Mouse (Mus musculus) colon, adult 2 months (tissue): ENCODE measurements around the gene Bricd5. TPM values are rescaled to one million over a fixed set of nuclear protein-coding genes. Genes with fewer than 3 reads are reported as not detected.

Experiments
- polyA plus RNA-seq: library from polyadenylated mRNA; depleted of rRNA; stranded (reverse); fragments of >200 nt; gene quantifications from 2 replicates; pipeline ENCODE4 v1.2.3, GENCODE M21; 2012; rRNA removed

Gene Bricd5
- polyA plus RNA-seq, result 2.0 and 2.5 TPM in 2 replicates

DNA sequence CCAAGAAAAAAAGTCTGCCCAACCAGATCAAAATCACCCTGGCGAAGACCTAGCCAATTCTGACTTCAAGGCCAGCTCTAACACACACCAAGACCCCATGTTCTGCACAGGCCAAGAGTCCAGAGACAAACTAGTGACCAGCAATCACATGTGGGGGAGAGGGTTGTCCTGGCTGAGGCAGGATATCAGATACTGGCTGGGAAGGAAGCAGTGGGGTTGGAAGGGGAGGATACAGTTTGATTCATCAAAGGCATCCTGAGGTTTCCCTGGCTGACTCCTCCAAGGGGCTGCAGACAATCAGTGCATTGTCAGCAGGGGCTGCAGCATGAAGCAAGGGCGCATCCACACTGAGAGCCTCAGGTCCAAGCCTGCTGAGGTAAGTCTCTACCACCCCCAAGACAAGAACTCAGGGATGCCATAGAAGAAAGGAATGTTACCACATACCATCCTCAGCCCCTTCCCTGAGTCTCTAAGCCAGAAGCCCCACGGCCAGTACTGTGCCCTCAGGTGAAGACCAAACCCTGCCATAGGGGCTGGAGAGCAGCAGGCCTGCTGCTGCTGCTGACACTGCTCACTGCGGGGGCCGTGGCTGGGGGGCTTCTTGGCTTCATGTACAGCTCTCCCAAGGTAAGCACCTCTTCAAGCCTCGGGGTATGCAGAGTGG, at the start of gene Bricd5:
TSS of gene Bricd5 (plus strand) at position 273 of the 664 bp plus-strand sequence.

DNA sequence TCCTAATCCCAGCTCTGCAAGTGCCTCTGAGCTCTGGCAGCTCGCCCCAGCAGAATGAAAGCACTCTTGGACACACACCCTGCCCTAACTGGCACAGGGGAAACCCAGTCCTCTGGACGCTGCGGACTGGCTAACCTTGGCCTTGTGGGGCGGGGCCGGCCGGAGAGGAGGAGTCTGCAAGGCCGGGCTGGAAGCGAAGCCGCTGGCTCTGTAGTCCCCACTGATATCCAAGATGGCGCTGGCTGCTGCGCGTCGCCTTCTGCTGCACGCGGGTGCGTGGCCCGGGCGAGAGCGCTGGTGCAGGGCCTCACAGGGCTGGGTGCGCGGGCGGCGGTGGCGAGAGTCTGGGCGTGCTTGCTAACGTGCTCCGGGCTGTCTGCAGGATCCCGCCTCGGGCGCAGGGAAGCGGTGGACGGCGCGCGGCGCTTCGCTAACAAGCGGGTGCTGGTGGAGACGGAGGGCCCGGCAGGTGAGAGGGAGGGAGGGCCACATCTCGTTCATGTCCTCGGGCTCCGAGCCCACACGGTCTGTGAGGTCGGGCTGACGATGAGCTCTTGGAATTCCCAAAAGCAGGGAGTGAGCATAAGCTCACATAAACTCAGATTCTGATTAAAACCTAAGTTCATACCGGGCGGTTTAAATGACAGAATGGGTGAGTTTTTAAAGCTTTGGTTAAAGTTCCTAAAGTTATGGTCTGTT, 47.1 kb upstream of the Bricd5 start, which contains the start of gene Eci1:
TSS of gene Eci1 (plus strand) at position 171 of the 699 bp plus-strand sequence.

DNA sequence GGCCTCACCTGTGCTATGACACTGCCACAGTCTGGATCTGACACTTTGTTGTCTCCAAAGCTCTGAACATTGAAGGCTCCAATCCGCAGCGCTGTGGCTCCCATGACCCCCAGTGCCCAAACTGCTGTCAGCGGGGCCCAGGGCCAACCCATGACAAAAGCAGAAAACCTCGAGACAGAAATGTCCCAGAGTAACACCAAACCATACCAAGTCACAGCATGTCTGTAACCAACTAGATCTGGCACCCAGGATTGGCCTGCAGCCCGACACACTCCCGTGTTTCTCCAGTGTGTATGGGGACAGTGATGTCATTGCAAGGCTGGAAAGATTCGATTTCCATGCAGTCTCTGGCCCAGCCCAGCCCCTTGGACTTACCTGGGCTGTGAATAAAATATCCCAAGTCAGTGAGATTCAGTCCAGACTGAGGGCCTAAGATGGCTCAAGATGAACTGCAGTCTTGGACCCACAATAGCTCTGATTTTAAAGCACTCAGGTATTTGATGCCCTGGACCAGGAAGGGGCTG, 31.0 kb upstream of the Bricd5 start, which contains the start of gene Dnase1l2:
TSS of gene Dnase1l2 (minus strand) at position 474 of the 524 bp plus-strand sequence.

DNA sequence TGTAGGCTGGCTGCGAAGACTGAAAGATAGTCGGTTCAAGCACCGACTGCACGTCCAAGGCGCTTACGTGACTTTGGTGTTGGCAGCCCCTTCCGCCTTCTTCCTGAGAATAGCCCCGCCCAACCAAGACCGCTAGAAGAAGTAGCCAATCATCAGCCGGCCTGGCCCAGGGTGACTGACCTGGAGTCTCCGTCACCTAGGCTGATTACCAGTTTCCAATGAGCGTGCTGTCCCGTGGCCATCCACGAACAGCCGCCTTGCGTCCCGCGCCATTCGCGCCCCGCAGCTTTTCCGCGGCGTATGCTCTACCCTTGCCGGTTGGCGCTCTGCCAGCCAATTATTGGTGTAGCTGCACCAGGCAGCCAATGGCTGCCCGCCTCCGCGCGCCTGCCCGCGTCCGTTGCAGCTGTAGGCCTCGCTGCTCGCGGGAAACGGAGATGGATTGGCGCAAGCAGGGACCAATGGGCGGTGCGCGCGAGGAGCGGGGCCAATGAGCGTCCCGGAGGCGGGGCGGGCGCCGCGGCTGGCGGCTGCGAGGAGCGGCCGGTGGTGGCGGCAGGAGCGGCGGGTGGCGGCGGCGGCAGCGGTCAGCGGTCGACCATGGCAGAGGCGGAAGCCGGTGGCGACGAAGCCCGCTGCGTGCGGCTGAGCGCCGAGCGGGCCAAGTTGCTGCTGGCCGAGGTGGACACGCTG, 3.6 kb upstream of the Bricd5 start, which contains the start of the genes E4f1 and Pgp:
TSS of gene E4f1 (minus strand) at position 404 of the 693 bp plus-strand sequence.
TSS of gene Pgp (plus strand) at position 483 of the 693 bp plus-strand sequence.

DNA sequence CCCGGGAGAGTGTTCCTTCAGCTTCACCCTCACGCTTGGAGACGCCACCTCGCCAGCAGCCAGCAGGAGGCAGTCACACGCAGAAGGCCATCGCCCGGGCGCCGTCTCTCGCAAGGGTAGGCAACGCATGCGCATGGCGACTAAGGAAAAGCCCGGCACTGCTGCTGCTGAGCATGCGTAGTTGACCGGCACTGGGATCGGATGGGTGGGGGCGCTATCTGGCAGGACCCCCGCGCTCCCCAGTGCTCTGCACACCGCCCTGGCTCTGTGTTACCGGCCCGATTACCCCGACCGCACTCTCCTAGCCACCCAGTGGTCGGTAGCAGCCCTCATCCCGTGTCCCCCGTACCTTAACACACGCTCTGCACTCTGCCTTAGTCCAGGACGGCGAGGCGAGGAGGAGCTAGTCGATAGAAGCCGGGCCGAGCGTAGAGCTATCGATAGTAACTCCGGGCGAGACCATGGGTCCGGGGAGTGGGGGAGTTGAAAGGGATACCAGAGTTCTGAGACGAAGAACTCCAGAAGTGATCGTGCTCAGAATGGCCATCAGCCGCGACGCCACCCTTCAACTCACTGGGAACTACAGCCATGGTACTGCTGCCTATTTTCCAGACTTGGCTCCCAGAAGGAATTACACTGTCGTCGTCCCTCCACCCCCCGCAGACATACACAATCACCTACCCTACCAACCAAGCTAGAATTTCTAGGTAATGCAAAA, 5.1 kb downstream of the Bricd5 start, which contains the start of gene Mlst8:
TSS of gene Mlst8 (minus strand) at position 416 of the 718 bp plus-strand sequence.

DNA sequence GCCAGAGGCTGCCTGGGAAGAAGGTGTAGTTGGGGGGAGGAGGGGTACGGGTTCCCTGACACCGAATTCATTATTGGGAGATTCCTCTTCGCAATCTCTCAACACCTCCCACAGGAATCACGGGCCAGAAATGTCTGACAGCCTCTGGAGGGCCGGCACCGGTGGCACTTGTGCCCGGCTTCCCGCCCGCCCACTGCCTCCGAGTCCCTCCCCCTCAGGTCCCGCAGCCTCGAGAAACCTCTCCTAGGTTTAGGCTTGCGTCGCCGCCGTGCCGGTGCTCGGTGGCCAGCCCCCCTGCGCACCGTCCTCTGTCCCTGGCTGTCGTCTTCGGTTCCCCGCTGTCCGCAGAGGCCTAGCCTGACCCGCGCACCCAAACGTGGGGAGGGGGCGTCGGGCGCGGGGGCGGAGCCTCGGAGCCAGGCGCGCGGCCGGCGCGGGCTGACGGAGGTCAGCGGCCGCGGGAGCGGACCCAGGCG, 14.5 kb downstream of the Bricd5 start, which contains the start of gene Caskin1:
TSS of gene Caskin1 (plus strand) at position 416 of the 476 bp plus-strand sequence.

Other genes with a start within 250 kb of the Bricd5 start
- 8.1 and 8.6 TPM in 2 replicates for gene Ccnf, start 222.4 kb upstream of the Bricd5 start, polyA plus RNA-seq
- gene Abca17, start 122.8 kb upstream of the Bricd5 start, polyA plus RNA-seq, result not detected in 2 replicates
- gene Abca3, start 121.9 kb upstream of the Bricd5 start, polyA plus RNA-seq, result 38.7 and 43.5 TPM in 2 replicates
- 86.7 and 89.1 TPM in 2 replicates for gene Rnps1, start 59.3 kb upstream of the Bricd5 start, polyA plus RNA-seq
- gene Eci1, start 47.2 kb upstream of the Bricd5 start, polyA plus RNA-seq, result 83.1 and 90.4 TPM in 2 replicates
- gene Dnase1l2, start 30.8 kb upstream of the Bricd5 start, polyA plus RNA-seq, result 8.1 and 11.0 TPM in 2 replicates
- gene E4f1, start 3.6 kb upstream of the Bricd5 start, polyA plus RNA-seq, result 86.5 and 103 TPM in 2 replicates
- 161 and 194 TPM in 2 replicates for gene Pgp, start 3.5 kb upstream of the Bricd5 start, polyA plus RNA-seq
- gene Mlst8, start 5.2 kb downstream of the Bricd5 start, polyA plus RNA-seq, result 45.6 and 60.0 TPM in 2 replicates
- gene Caskin1, start 14.7 kb downstream of the Bricd5 start, polyA plus RNA-seq, result 1.5 and 1.7 TPM in 2 replicates
- 179 and 213 TPM in 2 replicates for gene Traf7, start 54.1 kb downstream of the Bricd5 start, polyA plus RNA-seq
- gene Rab26, start 60.3 kb downstream of the Bricd5 start, polyA plus RNA-seq, result 0.26 and 1.8 TPM in 2 replicates
- 80.1 and 86.9 TPM in 2 replicates for gene Pkd1, start 76.0 kb downstream of the Bricd5 start, polyA plus RNA-seq
- 126 and 137 TPM in 2 replicates for gene Tsc2, start 158.7 kb downstream of the Bricd5 start, polyA plus RNA-seq
- 8.2 and 8.6 TPM in 2 replicates for gene Nthl1, start 158.8 kb downstream of the Bricd5 start, polyA plus RNA-seq
- gene Slc9a3r2, start 176.4 kb downstream of the Bricd5 start, polyA plus RNA-seq, result 81.0 and 93.6 TPM in 2 replicates
- 0.44 and 0.66 TPM in 2 replicates for gene Npw, start 184.6 kb downstream of the Bricd5 start, polyA plus RNA-seq
- 124 and 127 TPM in 2 replicates for gene Zfp598, start 195.8 kb downstream of the Bricd5 start, polyA plus RNA-seq
- gene Syngr3, start 216.1 kb downstream of the Bricd5 start, polyA plus RNA-seq, result 4.1 and 4.6 TPM in 2 replicates
- 59.1 and 69.9 TPM in 2 replicates for gene Gfer, start 222.3 kb downstream of the Bricd5 start, polyA plus RNA-seq
- gene Noxo1, start 222.3 kb downstream of the Bricd5 start, polyA plus RNA-seq, result 235 and 246 TPM in 2 replicates
- gene Tbl3, start 233.8 kb downstream of the Bricd5 start, polyA plus RNA-seq, result 43.3 and 49.1 TPM in 2 replicates
- not detected in 2 replicates for gene Rnf151, start 244.2 kb downstream of the Bricd5 start, polyA plus RNA-seq
- 3,267 and 3,407 TPM in 2 replicates for gene Rps2, start 244.2 kb downstream of the Bricd5 start, polyA plus RNA-seq